9 mouse cellular contexts compared by ENCODE assay signal in genomic region chr19:11602026-11602425, GRCm38 (mm10). TPM values are rescaled to one million over a fixed set of nuclear protein-coding genes. Genes with fewer than 3 reads are reported as not detected.
DNase-seq lines count a peak whose midpoint lies in the region; ATAC-seq and TF ChIP-seq lines count a peak whose summit lies in the region.
"Had no signal": no experiment of that assay in that cellular context is flagged by ENCODE, and none has a peak within 500 bp of the region (broad histone marks: within the 10 kb centered on the region; RNA-seq: fewer than 3 reads in every experiment).

No protein-coding gene starts in this region.

- 92% methylated on average over 2 of the region's 2 CpGs for WGBS in forebrain, postnatal 0 days
- WGBS in forebrain, embryonic 11.5 days = 88% methylated on average over 2 of the region's 2 CpGs
- WGBS in heart, postnatal 0 days = 64% methylated on average over 2 of the region's 2 CpGs
- 89% methylated on average over 2 of the region's 2 CpGs for WGBS in lung, adult 2 months
- WGBS in thymus, adult 2 months = 88% methylated on average over 2 of the region's 2 CpGs
- WGBS in neural tube, embryonic 15.5 days = 91% methylated on average over 2 of the region's 2 CpGs

- no peak overlapping the region for H3K27ac ChIP-seq in forebrain, postnatal 0 days (ENCODE audit: low read depth, low read length)
- H3K27ac ChIP-seq in forebrain, embryonic 11.5 days (ENCODE audit: low read depth, low read length) = no peak overlapping the region
- no peak overlapping the region for H3K27ac ChIP-seq in heart, postnatal 0 days (ENCODE audit: low read depth)
- no peak overlapping the region for H3K27ac ChIP-seq in thymus, adult 2 months (ENCODE audit: control insufficient read depth, insufficient read depth, low read length)
- no peak overlapping the region for H3K27ac ChIP-seq in neural tube, embryonic 15.5 days (replicated peaks)
- H3K27ac ChIP-seq: hindbrain, embryonic 15.5 days had no signal

- H3K4me3 ChIP-seq in forebrain, postnatal 0 days (ENCODE audit: low read depth, low read length) = no peak overlapping the region
- H3K4me3 ChIP-seq in forebrain, embryonic 11.5 days (ENCODE audit: low read depth, low read length) = no peak overlapping the region
- H3K4me3 ChIP-seq in heart, postnatal 0 days (ENCODE audit: low read depth, low read length) = no peak overlapping the region
- H3K4me3 ChIP-seq in lung, adult 2 months (replicated peaks; ENCODE audit: extremely low read depth, low read depth, low read length) = no peak overlapping the region
- H3K4me3 ChIP-seq in thymus, adult 2 months (ENCODE audit: control insufficient read depth, insufficient read depth, low read length) = no peak overlapping the region
- H3K4me3 ChIP-seq in neural tube, embryonic 15.5 days (replicated peaks) = no peak overlapping the region
- H3K4me3 ChIP-seq: hindbrain, embryonic 15.5 days had no signal

- no peak for TF ChIP-seq POLR2A in lung, adult 2 months (IDR thresholded peaks at IDR 0.05; ENCODE audit: borderline replicate concordance, extremely low read depth, low read depth, low read length)
- TF ChIP-seq POLR2A in thymus, adult 2 months (IDR thresholded peaks at IDR 0.05; ENCODE audit: control insufficient read depth, extremely low read depth, insufficient read depth, low read length, poor library complexity) = no peak

- peak; percentile 17 for DNase-seq in forebrain, postnatal 0 days
- DNase-seq in forebrain, embryonic 11.5 days (ENCODE audit: low spot score) = no peak
- peak; percentile 25 for DNase-seq in ovary, postnatal 14 days (ENCODE audit: low spot score)
- no peak for DNase-seq in ovary, postnatal 36 days (ENCODE audit: low spot score)
- DNase-seq in heart, postnatal 0 days (ENCODE audit: low spot score) = peak; percentile 50
- no peak for DNase-seq in lung, adult 2 months
- peak; percentile 67 for DNase-seq in thymus, adult 2 months

- H3K4me1 ChIP-seq in forebrain, postnatal 0 days (ENCODE audit: insufficient read depth) = no peaks in the 10 kb centered on the region
- no peaks in the 10 kb centered on the region for H3K4me1 ChIP-seq in forebrain, embryonic 11.5 days (replicated peaks; ENCODE audit: control insufficient read depth, insufficient read depth, low read length)
- H3K4me1 ChIP-seq in heart, postnatal 0 days (ENCODE audit: control insufficient read depth, insufficient read depth) = no peaks in the 10 kb centered on the region
- no peaks in the 10 kb centered on the region for H3K4me1 ChIP-seq in lung, adult 2 months (ENCODE audit: control insufficient read depth, insufficient read depth, low read length)
- H3K4me1 ChIP-seq in thymus, adult 2 months (replicated peaks; ENCODE audit: control insufficient read depth, insufficient read depth, low read length) = no peaks in the 10 kb centered on the region
- no peaks in the 10 kb centered on the region for H3K4me1 ChIP-seq in neural tube, embryonic 15.5 days
- H3K4me1 ChIP-seq: hindbrain, embryonic 15.5 days had no signal

- no peak overlapping the region for H3K4me2 ChIP-seq in forebrain, postnatal 0 days (ENCODE audit: low read depth)
- no peak overlapping the region for H3K4me2 ChIP-seq in forebrain, embryonic 11.5 days (ENCODE audit: low read depth, low read length, severe bottlenecking)
- H3K4me2 ChIP-seq in heart, postnatal 0 days (ENCODE audit: low read depth, low read length) = no peak overlapping the region
- no peak overlapping the region for H3K4me2 ChIP-seq in neural tube, embryonic 15.5 days
- H3K4me2 ChIP-seq: hindbrain, embryonic 15.5 days had no signal

- H3K27me3 ChIP-seq in forebrain, postnatal 0 days (ENCODE audit: insufficient read depth, low read length) = no peaks in the 10 kb centered on the region
- no peaks in the 10 kb centered on the region for H3K27me3 ChIP-seq in forebrain, embryonic 11.5 days (ENCODE audit: control insufficient read depth, insufficient read depth, low read length)
- no peaks in the 10 kb centered on the region for H3K27me3 ChIP-seq in heart, postnatal 0 days (ENCODE audit: control insufficient read depth, insufficient read depth, low read length)
- no peaks in the 10 kb centered on the region for H3K27me3 ChIP-seq in thymus, adult 2 months (ENCODE audit: control insufficient read depth, insufficient read depth, low read length)
- H3K27me3 ChIP-seq in neural tube, embryonic 15.5 days (replicated peaks) = no peaks in the 10 kb centered on the region
- H3K27me3 ChIP-seq: hindbrain, embryonic 15.5 days had no signal

- no peaks in the 10 kb centered on the region for H3K9me3 ChIP-seq in forebrain, postnatal 0 days (ENCODE audit: low read length)
- H3K9me3 ChIP-seq in forebrain, embryonic 11.5 days (ENCODE audit: control insufficient read depth, low read length) = no peaks in the 10 kb centered on the region
- H3K9me3 ChIP-seq in heart, postnatal 0 days (replicated peaks; ENCODE audit: control insufficient read depth, low read length) = no peaks in the 10 kb centered on the region
- no peaks in the 10 kb centered on the region for H3K9me3 ChIP-seq in neural tube, embryonic 15.5 days (replicated peaks)
- H3K9me3 ChIP-seq: hindbrain, embryonic 15.5 days had no signal

- ATAC-seq in forebrain, postnatal 0 days = 0 out of 2 replicates have a peak, but pooled peaks have one; percentile 32
- no peak for ATAC-seq in forebrain, embryonic 11.5 days (replicated peaks; ENCODE audit: low FRiP score)
- no peak; the same call in 1 of the 2 replicates for ATAC-seq in heart, postnatal 0 days (ENCODE audit: insufficient read depth, low read depth)
- no peak for ATAC-seq in neural tube, embryonic 15.5 days (ENCODE audit: low FRiP score)

- no peak overlapping the region for H3K9ac ChIP-seq in forebrain, postnatal 0 days
- H3K9ac ChIP-seq in forebrain, embryonic 11.5 days (ENCODE audit: low read length) = no peak overlapping the region
- no peak overlapping the region for H3K9ac ChIP-seq in heart, postnatal 0 days (replicated peaks; ENCODE audit: low read depth, low read length)
- no peak overlapping the region for H3K9ac ChIP-seq in neural tube, embryonic 15.5 days (replicated peaks)
- H3K9ac ChIP-seq: hindbrain, embryonic 15.5 days had no signal

- no peak for TF ChIP-seq EP300 in heart, postnatal 0 days (IDR thresholded peaks at IDR 0.05; ENCODE audit: low read depth)

- TF ChIP-seq CTCF in forebrain, postnatal 0 days (IDR thresholded peaks at IDR 0.05; ENCODE audit: low read depth) = peak; percentile 62
- TF ChIP-seq CTCF in heart, postnatal 0 days (IDR thresholded peaks at IDR 0.05; ENCODE audit: low read depth) = peak; percentile 62
- TF ChIP-seq CTCF in lung, adult 2 months (IDR thresholded peaks at IDR 0.05; ENCODE audit: insufficient read depth, low read length) = peak; percentile 16; the same call in 1 of the 2 replicates
- TF ChIP-seq CTCF in thymus, adult 2 months (IDR thresholded peaks at IDR 0.05; ENCODE audit: borderline replicate concordance, control insufficient read depth, extremely low read depth, insufficient read depth, low read length, poor library complexity) = no peak

- no peaks in the 10 kb centered on the region for H3K36me3 ChIP-seq in forebrain, postnatal 0 days (ENCODE audit: insufficient read depth)
- H3K36me3 ChIP-seq in forebrain, embryonic 11.5 days (ENCODE audit: control insufficient read depth, insufficient read depth, low read length) = no peaks in the 10 kb centered on the region
- no peaks in the 10 kb centered on the region for H3K36me3 ChIP-seq in heart, postnatal 0 days (replicated peaks; ENCODE audit: control insufficient read depth, insufficient read depth, low read length)
- no peaks in the 10 kb centered on the region for H3K36me3 ChIP-seq in thymus, adult 2 months (ENCODE audit: control insufficient read depth, insufficient read depth, low read length)
- no peaks in the 10 kb centered on the region for H3K36me3 ChIP-seq in neural tube, embryonic 15.5 days
- H3K36me3 ChIP-seq: hindbrain, embryonic 15.5 days had no signal

RNA-seq across cellular contexts. Expression of gene Ms4a6d, which starts 2.6 kb away (rescaled TPM):
- 2.4 and 2.5 TPM in 2 replicates for total RNA-seq in forebrain, postnatal 0 days (2014; rRNA removed)
- 2.8 TPM in 2 replicates for polyA plus RNA-seq in forebrain, postnatal 0 days (2015; fragmentation: Nextera tagmentation; extraction: Ambion mirVana)
- 1.8 and 2.2 TPM in 2 replicates for polyA plus RNA-seq in forebrain, embryonic 11.5 days (2014; fragmentation: Nextera tagmentation; extraction: Ambion mirVana)
- total RNA-seq in heart, postnatal 0 days (2014; rRNA removed; ENCODE audit: low replicate concordance) = 5.3 and 14.0 TPM in 2 replicates
- 3.0 and 3.2 TPM in 2 replicates for polyA plus RNA-seq in heart, postnatal 0 days (2015; fragmentation: Nextera tagmentation; extraction: Ambion mirVana)
- polyA plus RNA-seq in lung, adult 2 months (2012; rRNA removed) = 2.5 and 4.1 TPM in 2 replicates
- 4.2 and 9.4 TPM in 2 replicates for polyA plus RNA-seq in thymus, adult 2 months (2012; rRNA removed)
- polyA plus RNA-seq in neural tube, embryonic 15.5 days (2015; fragmentation: Nextera tagmentation; extraction: Ambion mirVana) = 2.3 and 3.1 TPM in 2 replicates

RNA-seq across cellular contexts. Expression of gene Ms4a2, which starts 21.5 kb away (rescaled TPM):
- not detected in 2 replicates for total RNA-seq in forebrain, postnatal 0 days (2014; rRNA removed)
- polyA plus RNA-seq in forebrain, postnatal 0 days (2015; fragmentation: Nextera tagmentation; extraction: Ambion mirVana) = not detected in 2 replicates
- not detected in 2 replicates for polyA plus RNA-seq in forebrain, embryonic 11.5 days (2014; fragmentation: Nextera tagmentation; extraction: Ambion mirVana)
- not detected in 2 replicates for total RNA-seq in heart, postnatal 0 days (2014; rRNA removed; ENCODE audit: low replicate concordance)
- 0.15 and 0.18 TPM in 2 replicates for polyA plus RNA-seq in heart, postnatal 0 days (2015; fragmentation: Nextera tagmentation; extraction: Ambion mirVana)
- polyA plus RNA-seq in lung, adult 2 months (2012; rRNA removed) = 0.05 and 0.14 TPM in 2 replicates
- polyA plus RNA-seq in thymus, adult 2 months (2012; rRNA removed) = not detected in 2 replicates
- 0.24 and 0.27 TPM in 2 replicates for polyA plus RNA-seq in neural tube, embryonic 15.5 days (2015; fragmentation: Nextera tagmentation; extraction: Ambion mirVana)

RNA-seq across cellular contexts. Expression of gene Ms4a3, which starts 38.6 kb away (rescaled TPM):
- 0.23 TPM in 1 of 2 replicates, not detected in the other for total RNA-seq in forebrain, postnatal 0 days (2014; rRNA removed)
- polyA plus RNA-seq in forebrain, postnatal 0 days (2015; fragmentation: Nextera tagmentation; extraction: Ambion mirVana) = not detected in 2 replicates
- polyA plus RNA-seq in forebrain, embryonic 11.5 days (2014; fragmentation: Nextera tagmentation; extraction: Ambion mirVana) = not detected in 2 replicates
- 2.7 TPM in 1 of 2 replicates, not detected in the other for total RNA-seq in heart, postnatal 0 days (2014; rRNA removed; ENCODE audit: low replicate concordance)
- polyA plus RNA-seq in heart, postnatal 0 days (2015; fragmentation: Nextera tagmentation; extraction: Ambion mirVana) = not detected in 2 replicates
- polyA plus RNA-seq in lung, adult 2 months (2012; rRNA removed) = not detected in 2 replicates
- 0.59 and 0.80 TPM in 2 replicates for polyA plus RNA-seq in thymus, adult 2 months (2012; rRNA removed)
- 0.10 TPM in 1 of 2 replicates, not detected in the other for polyA plus RNA-seq in neural tube, embryonic 15.5 days (2015; fragmentation: Nextera tagmentation; extraction: Ambion mirVana)
- polyA plus RNA-seq: hindbrain, embryonic 15.5 days had no signal

RNA-seq across cellular contexts. Expression of gene Oosp2, which starts 58.3 kb away (rescaled TPM):
- total RNA-seq in forebrain, postnatal 0 days (2014; rRNA removed) = not detected in 2 replicates
- 0.60 TPM in 1 of 2 replicates, not detected in the other for polyA plus RNA-seq in forebrain, postnatal 0 days (2015; fragmentation: Nextera tagmentation; extraction: Ambion mirVana)
- polyA plus RNA-seq in forebrain, embryonic 11.5 days (2014; fragmentation: Nextera tagmentation; extraction: Ambion mirVana) = not detected in 2 replicates
- total RNA-seq in heart, postnatal 0 days (2014; rRNA removed; ENCODE audit: low replicate concordance) = not detected in 2 replicates
- not detected in 2 replicates for polyA plus RNA-seq in heart, postnatal 0 days (2015; fragmentation: Nextera tagmentation; extraction: Ambion mirVana)
- polyA plus RNA-seq in lung, adult 2 months (2012; rRNA removed) = not detected in 2 replicates
- polyA plus RNA-seq in thymus, adult 2 months (2012; rRNA removed) = not detected in 2 replicates
- polyA plus RNA-seq in neural tube, embryonic 15.5 days (2015; fragmentation: Nextera tagmentation; extraction: Ambion mirVana) = not detected in 2 replicates
- polyA plus RNA-seq: hindbrain, embryonic 15.5 days had no signal

Comparison
In these comparisons a context has a peak if more than half of its experiments do, and no peak if none do; other contexts are left out.
1. DNase-seq: peak in forebrain, postnatal 0 days (single experiment), ovary, postnatal 14 days (single experiment), heart, postnatal 0 days (single experiment) and thymus, adult 2 months (single experiment); none in forebrain, embryonic 11.5 days (single experiment), ovary, postnatal 36 days (single experiment) and lung, adult 2 months (single experiment).